Mouse (Mus musculus) ES-E14 (cell line): ENCODE measurements around the gene Smad3.

ENCODE experiments used
- CHD2 ChIP-seq: IDR thresholded peaks from 2 replicates; pipeline ENCODE4 v1.6.1; 2014; ENCODE audit warnings: mild to moderate bottlenecking, low read depth, low read length, inconsistent platforms
- HCFC1 ChIP-seq: IDR thresholded peaks from 2 replicates; pipeline ENCODE4 v1.6.1; 2012; ENCODE audit warnings: low read length, inconsistent platforms, borderline replicate concordance; ENCODE audit not compliant: insufficient read depth
- MAFK ChIP-seq: IDR thresholded peaks from 2 replicates; pipeline ENCODE4 v1.6.1; 2014; ENCODE audit warnings: mild to moderate bottlenecking, low read depth, low read length, inconsistent platforms; ENCODE audit not compliant: insufficient read depth

GRCm38 (mm10) chr9:63731114-63731828 is 26.5 kb downstream of the Smad3 start:
- no peak for TF ChIP-seq CHD2
- TF ChIP-seq HCFC1: no peak
- no peak for TF ChIP-seq MAFK
